Mouse (Mus musculus) lung, embryonic 14.5 days (tissue): ENCODE results near the gene Bud23. TPM values are rescaled to one million over a fixed set of nuclear protein-coding genes. Genes with fewer than 3 reads are reported as not detected.
"Not testable (repeated sequence)": the region's sequence is repeated elsewhere in the genome, so short reads cannot be mapped to it uniquely, and the experiment has no call there.

ENCODE experiments used
- ATAC-seq: fragments of 200-750 bp; cut with Nextera tagmentation; 2 replicates; pipeline ENCODE4 v1.8.0; 2017; ENCODE audit warnings: mild to moderate bottlenecking, moderate TSS enrichment, moderate library complexity; ENCODE audit not compliant: insufficient read depth
- DNase-seq: peaks from one replicate; pipeline ENCODE4 v3.0.0-alpha.2; 2015
- H3K27ac ChIP-seq: fragments of 300-500 bp; sonication (generic); 2 replicates; pipeline ENCODE4 v1.5.1; 2014; ENCODE audit warnings: low read depth, mild to moderate bottlenecking, moderate library complexity
- H3K27me3 ChIP-seq: fragments of 300-500 bp; sonication (generic); 2 replicates; pipeline ENCODE4 v1.6.1; 2014; ENCODE audit warnings: low read length, control low read depth; ENCODE audit not compliant: insufficient read depth
- H3K36me3 ChIP-seq: fragments of 300-500 bp; sonication (generic); 2 replicates; pipeline ENCODE4 v1.6.1; 2014; ENCODE audit warnings: control low read depth; ENCODE audit not compliant: insufficient read depth
- H3K4me1 ChIP-seq: fragments of 300-500 bp; sonication (generic); 2 replicates; pipeline ENCODE4 v1.6.1; 2014; ENCODE audit warnings: antibody characterized with exemption, control low read depth; ENCODE audit not compliant: insufficient read depth
- H3K4me2 ChIP-seq: fragments of 300-500 bp; sonication (generic); 2 replicates; pipeline ENCODE4 v1.6.1; 2014; ENCODE audit warnings: mild to moderate bottlenecking
- H3K4me3 ChIP-seq: fragments of 300-500 bp; sonication (generic); 2 replicates; pipeline ENCODE4 v1.5.1; 2014; ENCODE audit warnings: low read depth, low read length
- H3K9ac ChIP-seq: fragments of 300-500 bp; sonication (generic); 2 replicates; pipeline ENCODE4 v1.6.1; 2014
- H3K9me3 ChIP-seq: fragments of 300-500 bp; sonication (generic); 2 replicates; pipeline ENCODE4 v1.6.1; 2016; ENCODE audit warnings: low read depth, low read length, control low read depth
- CTCF ChIP-seq: IDR thresholded peaks from 2 replicates; pipeline ENCODE4 v1.5.1; 2016; ENCODE audit warnings: antibody characterized with exemption, low read depth
- WGBS: fragments of 180-500 bp; shearing (Covaris S2); extraction: QIAGEN DNeasy Blood & Tissue Kit; methylation state at CpG from one replicate; pipeline ENCODE4 v1.1.7; 2014; 5-methylcytosine and 5-hydroxymethylcytosine counted together
- polyA plus RNA-seq: library from polyadenylated mRNA; unstranded; fragments of >200 nt; fragmentation: Nextera tagmentation; extraction: Ambion mirVana; gene quantifications from 2 replicates; pipeline ENCODE4 v1.2.1, GENCODE M21; 2014

Gene Bud23
- 102 and 116 TPM in 2 replicates for polyA plus RNA-seq

- Histone ChIP-seq H3K4me3 (peak within 1 kb of the TSS; percentile 97), H3K36me3 (peaks cover 24% of the 10 kb centered on the region), H3K4me2 (peak within 1 kb of the TSS; percentile 90), H3K9ac (peak within 1 kb of the TSS; percentile 81)
- H3K27me3 ChIP-seq, DNase-seq, H3K9me3 ChIP-seq, H3K27ac ChIP-seq, ATAC-seq, H3K4me1 ChIP-seq: not testable (repeated sequence)
- WGBS: 69% methylated on average over 9 of the region's 9 CpGs
These were observed at the start of gene Bud23 for GRCm38 (mm10) chr5:135064909-135065446. Bud23 (minus strand) TSS chr5:135064959.

DNA sequence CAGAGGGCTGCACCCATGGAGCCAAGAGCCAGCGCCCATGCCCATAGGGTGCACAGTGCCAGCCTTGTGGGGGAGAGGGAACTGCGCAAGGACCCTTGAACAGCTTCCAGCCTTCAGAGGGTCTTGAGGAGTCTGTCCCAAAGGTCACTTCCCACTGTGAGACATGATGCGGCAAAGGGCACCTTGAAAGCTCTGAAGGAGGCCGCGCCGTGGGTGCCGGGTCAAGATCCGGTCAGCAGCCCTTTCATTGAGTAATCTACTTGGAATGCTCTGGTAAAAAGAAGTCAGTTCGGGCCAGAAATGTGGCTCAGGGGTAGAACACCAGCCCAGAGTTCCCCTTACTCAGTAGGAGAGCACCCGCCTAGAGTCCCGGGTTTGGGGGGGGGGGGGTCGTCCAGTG lies 49.0 kb upstream of the Bud23 start:
- no peak for TF ChIP-seq CTCF
- Histone ChIP-seq H3K27ac (no peak overlapping the region), H3K4me2 (no peak overlapping the region), H3K4me3 (no peak overlapping the region), H3K4me1 (no peaks in the 10 kb centered on the region), H3K36me3 (no peaks in the 10 kb centered on the region), H3K9me3 (no peaks in the 10 kb centered on the region), H3K9ac (no peak overlapping the region), H3K27me3 (peaks cover 8% of the 10 kb centered on the region)
- ATAC-seq: no peak
- no peak for DNase-seq
- WGBS: 83% methylated on average over 12 of the region's 12 CpGs

GRCm38 (mm10) chr5:135109976-135110375 lies 45.2 kb upstream of the Bud23 start:
- WGBS: 64% methylated on average over 6 of the region's 6 CpGs
- no peak overlapping the region for H3K27ac ChIP-seq
- no peak overlapping the region for H3K4me3 ChIP-seq
- H3K9me3 ChIP-seq: no peaks in the 10 kb centered on the region
- no peak overlapping the region for H3K4me2 ChIP-seq
- H3K36me3 ChIP-seq: no peaks in the 10 kb centered on the region
- no peak for ATAC-seq
- H3K27me3 ChIP-seq: peaks cover 39% of the 10 kb centered on the region
- H3K4me1 ChIP-seq: no peaks in the 10 kb centered on the region
- no peak overlapping the region for H3K9ac ChIP-seq
- no peak for DNase-seq
- TF ChIP-seq CTCF: no peak

DNA sequence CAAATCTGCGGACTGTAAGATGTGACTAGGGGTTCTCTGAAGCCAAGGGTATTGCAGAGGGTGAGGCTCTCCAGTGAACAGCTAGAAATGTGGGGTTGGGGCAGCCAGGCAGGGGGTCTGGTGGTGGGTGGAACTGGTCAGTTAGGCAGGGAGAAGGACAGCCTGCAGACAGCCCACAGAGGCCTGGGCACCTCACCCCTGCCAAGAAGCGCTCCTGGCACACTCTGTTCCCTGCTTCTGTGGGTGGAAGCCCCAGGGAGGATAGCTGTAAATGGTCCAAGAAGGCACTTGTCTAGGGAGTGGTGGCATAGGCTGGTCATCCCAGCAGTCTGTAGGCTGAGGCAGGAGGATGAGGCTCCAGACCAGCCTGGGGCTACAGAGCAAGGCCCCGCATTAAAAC lies 44.7 kb upstream of the Bud23 start:
- no peaks in the 10 kb centered on the region for H3K36me3 ChIP-seq
- no peaks in the 10 kb centered on the region for H3K9me3 ChIP-seq
- H3K9ac ChIP-seq: no peak overlapping the region
- WGBS: 81% methylated on average over 3 of the region's 3 CpGs
- no peak overlapping the region for H3K4me2 ChIP-seq
- ATAC-seq (no peak), DNase-seq (no peak)
- no peak overlapping the region for H3K27ac ChIP-seq
- H3K4me3 ChIP-seq: no peak overlapping the region
- no peak for TF ChIP-seq CTCF
- peaks cover 39% of the 10 kb centered on the region for H3K27me3 ChIP-seq
- no peaks in the 10 kb centered on the region for H3K4me1 ChIP-seq

DNA sequence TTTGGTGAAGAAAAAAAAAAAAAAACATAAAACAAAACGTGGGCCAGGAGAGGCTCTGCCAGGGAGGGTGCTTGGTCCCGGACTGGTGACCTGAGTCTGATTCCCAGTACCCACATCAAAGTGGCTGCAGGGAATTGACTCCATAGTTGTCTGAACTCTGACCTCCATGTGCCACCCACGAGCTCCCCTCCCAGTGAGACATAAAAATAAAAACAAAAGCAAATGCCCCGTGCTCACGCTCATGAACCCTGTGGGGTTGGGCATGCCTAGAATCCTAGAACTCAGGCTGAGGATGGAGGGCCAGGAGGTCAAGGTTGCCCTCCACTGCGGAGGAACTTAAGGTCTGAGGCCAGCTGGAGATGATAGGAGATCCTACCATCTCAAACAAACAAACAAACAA lies 44.3 kb upstream of the Bud23 start:
- WGBS: 57% methylated on average over 6 of the region's 6 CpGs

GRCm38 (mm10) chr5:135107521-135108501 lies 43.1 kb upstream of the Bud23 start:
- TF ChIP-seq CTCF: peak; percentile 70
- no peak overlapping the region for H3K27ac ChIP-seq
- WGBS: 7% methylated on average over 40 of the region's 40 CpGs
- peak overlapping the region; percentile 27; the same call in 1 of the 2 replicates for H3K9ac ChIP-seq
- H3K36me3 ChIP-seq: no peaks in the 10 kb centered on the region
- H3K4me3 ChIP-seq: peak overlapping the region; percentile 45
- H3K9me3 ChIP-seq: no peaks in the 10 kb centered on the region
- H3K4me2 ChIP-seq: peak overlapping the region; percentile 88
- peaks cover 39% of the 10 kb centered on the region for H3K27me3 ChIP-seq
- no peaks in the 10 kb centered on the region for H3K4me1 ChIP-seq
- ATAC-seq (peak; percentile 39; the same call in 1 of the 2 replicates), DNase-seq (peak; percentile 71)

More for the DNA sequence above, 44.3 kb upstream of the Bud23 start:
- no peak overlapping the region for H3K9ac ChIP-seq
- ATAC-seq (no peak), DNase-seq (no peak)
- no peaks in the 10 kb centered on the region for H3K4me1 ChIP-seq
- no peaks in the 10 kb centered on the region for H3K9me3 ChIP-seq
- no peak overlapping the region for H3K4me2 ChIP-seq
- no peak for TF ChIP-seq CTCF
- H3K27me3 ChIP-seq: peaks cover 39% of the 10 kb centered on the region
- H3K27ac ChIP-seq: no peak overlapping the region
- H3K4me3 ChIP-seq: no peak overlapping the region
- no peaks in the 10 kb centered on the region for H3K36me3 ChIP-seq

DNA sequence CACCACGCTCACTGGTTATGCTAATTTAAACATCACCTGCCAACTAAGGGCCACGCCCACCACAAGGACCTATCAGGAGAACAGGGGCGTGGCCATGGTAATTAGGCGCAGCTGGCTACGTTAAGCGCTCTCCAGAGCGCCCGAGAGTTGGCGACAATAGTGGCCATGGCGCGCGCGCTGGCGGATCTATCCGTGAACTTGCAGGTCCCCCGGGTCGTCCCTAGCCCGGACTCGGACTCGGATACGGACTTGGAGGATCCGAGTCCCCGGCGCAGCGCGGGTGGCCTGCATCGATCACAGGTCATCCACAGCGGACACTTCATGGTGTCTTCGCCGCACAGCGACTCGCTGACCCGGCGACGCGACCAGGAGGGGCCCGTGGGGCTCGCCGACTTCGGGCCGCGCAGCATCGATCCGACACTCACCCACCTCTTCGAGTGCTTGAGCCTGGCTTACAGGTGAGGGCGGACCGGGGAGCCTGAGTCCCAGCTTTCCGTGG lies 42.0 kb upstream of the Bud23 start:
- under 1% methylated on average over 48 of the region's 48 CpGs for WGBS
- Histone ChIP-seq H3K9me3 (no peaks in the 10 kb centered on the region), H3K27me3 (peaks cover 39% of the 10 kb centered on the region), H3K4me1 (no peaks in the 10 kb centered on the region), H3K36me3 (no peaks in the 10 kb centered on the region), H3K4me2 (peak overlapping the region; percentile 88), H3K4me3 (peak overlapping the region; percentile 45), H3K27ac (no peak overlapping the region), H3K9ac (peak overlapping the region; percentile 38)
- no peak for TF ChIP-seq CTCF
- DNase-seq (peak; percentile 95), ATAC-seq (peak; percentile 90)
